20 mouse cellular contexts compared by ENCODE assay signal in genomic region chr4:30855361-30856056, GRCm38 (mm10).
DNase-seq lines count a peak whose midpoint lies in the region; ATAC-seq lines count a peak whose summit lies in the region.
"Had no signal": no experiment of that assay in that cellular context is flagged by ENCODE, and none has a peak within 500 bp of the region (broad histone marks: within the 10 kb centered on the region; RNA-seq: fewer than 3 reads in every experiment).

No protein-coding gene starts in this region.

- ATAC-seq in neural tube, embryonic 11.5 days (ENCODE audit: insufficient read depth, low FRiP score, low TSS enrichment) = peak; percentile 87
- ATAC-seq: intestine, embryonic 15.5 days had no signal

- H3K4me3 ChIP-seq in neural tube, embryonic 11.5 days (ENCODE audit: low read depth, low read length) = no peak overlapping the region
- H3K4me3 ChIP-seq: embryonic facial prominence, embryonic 12.5 days; intestine, embryonic 15.5 days had no signal

- H3K27ac ChIP-seq in neural tube, embryonic 11.5 days (ENCODE audit: low read depth, low read length) = no peak overlapping the region
- H3K27ac ChIP-seq: embryonic facial prominence, embryonic 12.5 days; intestine, embryonic 15.5 days had no signal

- no peaks in the 10 kb centered on the region for H3K27me3 ChIP-seq in neural tube, embryonic 11.5 days (ENCODE audit: control insufficient read depth, insufficient read depth, low read length)
- H3K27me3 ChIP-seq: CH12.LX; embryonic facial prominence, embryonic 12.5 days; intestine, embryonic 15.5 days had no signal

- H3K4me1 ChIP-seq in neural tube, embryonic 11.5 days (ENCODE audit: control insufficient read depth, insufficient read depth, low read length) = no peaks in the 10 kb centered on the region
- H3K4me1 ChIP-seq: embryonic facial prominence, embryonic 12.5 days; intestine, embryonic 15.5 days had no signal

- H3K4me2 ChIP-seq in neural tube, embryonic 11.5 days (ENCODE audit: low read depth) = no peak overlapping the region
- H3K4me2 ChIP-seq: embryonic facial prominence, embryonic 12.5 days; heart, embryonic 11.5 days; intestine, embryonic 15.5 days; liver, embryonic 11.5 days had no signal

- no peak overlapping the region for H3K9ac ChIP-seq in neural tube, embryonic 11.5 days (ENCODE audit: low read length)
- H3K9ac ChIP-seq: embryonic facial prominence, embryonic 12.5 days; intestine, embryonic 15.5 days had no signal

- H3K36me3 ChIP-seq in neural tube, embryonic 11.5 days (ENCODE audit: control insufficient read depth, insufficient read depth, low read length) = no peaks in the 10 kb centered on the region
- H3K36me3 ChIP-seq: embryonic facial prominence, embryonic 12.5 days; intestine, embryonic 15.5 days had no signal

- 50% methylated on average over 5 of the region's 5 CpGs for WGBS in neural tube, embryonic 11.5 days

- no peaks in the 10 kb centered on the region for H3K9me3 ChIP-seq in neural tube, embryonic 11.5 days (ENCODE audit: control insufficient read depth, low read length)
- H3K9me3 ChIP-seq: embryonic facial prominence, embryonic 12.5 days; intestine, embryonic 15.5 days had no signal

- DNase-seq in embryo, embryonic 11 days = peak; percentile 1
- no peak for DNase-seq in embryo, embryonic 9.5 days (ENCODE audit: extremely low spot score)
- DNase-seq in neural tube, embryonic 11.5 days (ENCODE audit: low spot score) = no peak
- DNase-seq in neural tube, embryonic 10.5 days (ENCODE audit: extremely low spot score, low spot score) = no peak
- peak; percentile 16 for DNase-seq in mesoderm, embryonic 11.5 days (ENCODE audit: low read depth, low spot score)
- no peak for DNase-seq in right cerebral cortex, postnatal 36 days (ENCODE audit: low spot score in 2 of 2)
- no peak for DNase-seq in layer of hippocampus, postnatal 25 days (ENCODE audit: extremely low spot score in 1 of 2, low spot score in 1 of 2)
- no peak for DNase-seq in thymus, postnatal 25 days
- DNase-seq: cerebellum, adult 11 months; cerebellum, postnatal 25 days; heart, postnatal 14 days; left cerebral cortex, postnatal 4 days; lung, adult 2 months; right cerebral cortex, postnatal 25 days; thymus, postnatal 14 days had no signal

Comparison
In these comparisons a context has a peak if more than half of its experiments do, and no peak if none do; other contexts are left out.
1. DNase-seq: peak in embryo, embryonic 11 days (single experiment) and mesoderm, embryonic 11.5 days (single experiment); none in embryo, embryonic 9.5 days (single experiment), neural tube, embryonic 11.5 days (single experiment), neural tube, embryonic 10.5 days (single experiment), right cerebral cortex, postnatal 36 days (0 of 2), layer of hippocampus, postnatal 25 days (0 of 2) and thymus, postnatal 25 days (single experiment).